Mouse (Mus musculus): ENCODE results near the gene Smim17. TPM values are rescaled to one million over a fixed set of nuclear protein-coding genes. Genes with fewer than 3 reads are reported as not detected.
"Not testable (repeated sequence)": the region's sequence is repeated elsewhere in the genome, so short reads cannot be mapped to it uniquely, and the experiment has no call there.

Smim17 gene
- polyA plus RNA-seq (2017; shearing (Covaris generic)) = not detected

GRCm38 (mm10) chr7:6397996-6398975, at the start of gene Smim17:
TSS of gene Smim17 (plus strand) at chr7:6398715.
- ATAC-seq = peak; percentile 97

- no peak for ATAC-seq
Measured at GRCm38 (mm10) chr7:6358121-6358520, 40.4 kb upstream of the Smim17 start.

- ATAC-seq = no peak
Measured at GRCm38 (mm10) chr7:6358937-6359590, 39.5 kb upstream of the Smim17 start.

- no peak for ATAC-seq
Measured at GRCm38 (mm10) chr7:6360477-6361060, 37.9 kb upstream of the Smim17 start.

- ATAC-seq = no peak
Measured at GRCm38 (mm10) chr7:6361756-6362155, 36.8 kb upstream of the Smim17 start.

- ATAC-seq = peak; percentile 77
Measured at GRCm38 (mm10) chr7:6362268-6363046, 36.1 kb upstream of the Smim17 start.

GRCm38 (mm10) chr7:6363047-6363488, 35.4 kb upstream of the Smim17 start, which contains the start of gene Zfp78:
TSS of gene Zfp78 (plus strand) at chr7:6363280.
- ATAC-seq = peak; percentile 65

GRCm38 (mm10) chr7:6364761-6365160, 33.8 kb upstream of the Smim17 start:
- ATAC-seq = no peak

- no peak for ATAC-seq
Measured at GRCm38 (mm10) chr7:6367185-6367584, 31.3 kb upstream of the Smim17 start.

- ATAC-seq = not testable (repeated sequence)
Measured at GRCm38 (mm10) chr7:6368146-6368545, 30.4 kb upstream of the Smim17 start.

- no peak for ATAC-seq
Measured at GRCm38 (mm10) chr7:6369460-6369859, 29.1 kb upstream of the Smim17 start.

GRCm38 (mm10) chr7:6372993-6373392, 25.5 kb upstream of the Smim17 start:
- no peak for ATAC-seq

GRCm38 (mm10) chr7:6378441-6378840, 20.1 kb upstream of the Smim17 start:
- ATAC-seq = no peak

GRCm38 (mm10) chr7:6381431-6381830, 17.1 kb upstream of the Smim17 start:
- ATAC-seq = no peak

- peak; percentile 95 for ATAC-seq
Measured at GRCm38 (mm10) chr7:6383044-6383455, 15.5 kb upstream of the Smim17 start, which contains the start of gene Zfp28. TSS of gene Zfp28 (plus strand) at chr7:6383295.

- ATAC-seq = no peak
Measured at GRCm38 (mm10) chr7:6384011-6384410, 14.5 kb upstream of the Smim17 start.

GRCm38 (mm10) chr7:6386995-6387394, 11.5 kb upstream of the Smim17 start:
- ATAC-seq = no peak

- ATAC-seq = no peak
Measured at GRCm38 (mm10) chr7:6388971-6389370, 9.5 kb upstream of the Smim17 start.

GRCm38 (mm10) chr7:6389449-6389848, 9.1 kb upstream of the Smim17 start:
- no peak for ATAC-seq

GRCm38 (mm10) chr7:6410043-6410442, 11.5 kb downstream of the Smim17 start, which contains the start of gene Gm20715:
TSS of gene Gm20715 (plus strand) at chr7:6410277.
- ATAC-seq = peak; percentile 63

- no peak for ATAC-seq
Measured at GRCm38 (mm10) chr7:6414626-6415441, 16.3 kb downstream of the Smim17 start.
